Mouse (Mus musculus) embryo, embryonic 9.5 days (tissue): ENCODE results near the gene Olfr1370.
"Not testable (repeated sequence)": the region's sequence is repeated elsewhere in the genome, so short reads cannot be mapped to it uniquely, and the experiment has no call there.

Experiments
- DNase-seq: peaks from one replicate; pipeline ENCODE4 v3.0.0-alpha.2; 2017; ENCODE audit errors: extremely low spot score

The Olfr1370 gene

GRCm38 (mm10) chr13:21074847-21075246 is at the start of gene Olfr1370:
Gene Olfr1370, minus strand, starts transcription at chr13:21074947.
- DNase-seq: no peak

GRCm38 (mm10) chr13:21114121-21114520 is 39.4 kb upstream of the Olfr1370 start:
- DNase-seq: no peak

DNA sequence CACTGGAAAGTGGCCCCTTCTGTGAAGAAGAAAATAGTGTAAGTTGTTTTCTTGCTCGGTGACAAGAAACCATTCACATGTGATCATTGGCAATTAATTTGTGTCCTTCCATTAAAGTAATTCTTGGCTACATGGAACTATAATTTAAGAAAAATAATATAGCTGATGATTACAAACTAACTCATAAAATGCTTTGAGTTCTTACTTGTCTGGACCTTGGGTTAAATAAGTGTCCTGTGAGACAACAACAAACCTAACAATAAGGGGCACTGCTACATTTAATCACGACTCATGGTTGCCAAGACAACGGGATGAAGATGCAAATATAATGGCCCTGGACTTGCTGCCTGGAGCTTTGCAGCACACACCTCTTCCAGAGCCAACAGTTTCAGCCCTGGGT is 36.4 kb upstream of the Olfr1370 start, which contains the start of gene Olfr1369-ps1:
Olfr1369-ps1 (plus strand) TSS at position 301 of the 400 bp plus-strand sequence.
- DNase-seq: not testable (repeated sequence)

- no peak for DNase-seq
Measured at GRCm38 (mm10) chr13:21110441-21110840, 35.7 kb upstream of the Olfr1370 start.

DNA sequence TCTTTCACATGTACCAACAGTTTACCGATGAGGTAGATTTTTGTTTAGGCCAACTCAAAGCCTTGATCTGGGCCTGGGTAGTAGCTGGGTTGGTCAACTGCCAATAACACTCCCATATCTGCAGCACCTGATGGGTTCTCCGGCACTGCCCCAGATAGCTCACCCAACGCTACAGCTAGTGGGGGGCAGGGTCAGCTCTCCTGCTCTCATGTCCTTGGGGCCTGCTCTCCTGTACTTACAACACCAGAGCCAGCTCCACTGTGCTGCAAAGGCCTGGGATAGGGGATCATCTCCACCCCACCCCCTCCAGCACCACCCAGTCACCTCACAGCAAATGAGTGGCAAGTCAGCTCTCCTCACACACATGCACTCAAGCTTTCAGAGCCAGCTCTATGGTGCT is 35.0 kb upstream of the Olfr1370 start:
- DNase-seq: no peak

GRCm38 (mm10) chr13:21082686-21083085 is 7.9 kb upstream of the Olfr1370 start:
- no peak for DNase-seq

DNA sequence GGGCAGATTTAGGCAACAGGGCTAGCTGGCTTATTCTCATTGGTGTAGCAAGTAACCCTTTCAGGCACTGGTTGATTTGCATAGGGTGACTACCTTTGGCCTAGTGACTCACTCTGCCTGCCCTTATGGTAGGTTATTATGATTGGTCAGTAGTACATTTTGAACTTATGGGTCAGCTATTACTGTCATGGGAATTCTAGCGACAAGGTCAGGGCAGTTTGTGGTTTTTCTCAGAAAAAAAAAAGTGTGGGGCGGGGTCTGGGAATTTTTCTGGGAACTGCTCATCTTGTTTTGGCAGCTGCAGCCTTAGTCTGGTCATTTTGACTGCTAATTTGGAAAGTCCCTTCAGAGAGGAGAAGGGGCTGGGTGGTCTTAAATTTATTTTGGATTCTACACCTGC is 8.7 kb downstream of the Olfr1370 start:
- DNase-seq: no peak

DNA sequence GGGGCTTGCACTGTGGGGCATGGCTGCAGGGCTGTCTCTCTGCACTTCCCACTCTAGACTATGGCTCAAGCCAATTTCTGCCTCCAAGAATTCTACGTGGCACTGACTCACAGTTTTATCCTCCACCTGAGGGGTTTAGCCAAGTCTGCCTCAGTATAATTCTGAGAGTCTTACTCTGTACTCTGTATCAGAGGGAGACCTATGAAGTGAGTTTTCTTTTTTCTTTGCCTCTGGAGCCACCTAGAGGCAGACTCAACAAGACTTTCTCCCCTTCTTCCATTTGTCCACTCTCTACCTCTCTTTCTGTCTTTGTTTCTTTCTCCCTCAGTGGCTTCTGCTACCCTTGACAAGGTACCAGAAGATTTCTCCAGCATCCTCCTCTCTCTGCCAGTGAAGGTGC is 24.6 kb downstream of the Olfr1370 start:
- no peak for DNase-seq

GRCm38 (mm10) chr13:21040589-21041199 is 34.1 kb downstream of the Olfr1370 start:
- DNase-seq: no peak

GRCm38 (mm10) chr13:21035981-21036380 is 38.8 kb downstream of the Olfr1370 start:
- no peak for DNase-seq

- DNase-seq: no peak
Measured at GRCm38 (mm10) chr13:21035011-21035410, 39.7 kb downstream of the Olfr1370 start.

DNA sequence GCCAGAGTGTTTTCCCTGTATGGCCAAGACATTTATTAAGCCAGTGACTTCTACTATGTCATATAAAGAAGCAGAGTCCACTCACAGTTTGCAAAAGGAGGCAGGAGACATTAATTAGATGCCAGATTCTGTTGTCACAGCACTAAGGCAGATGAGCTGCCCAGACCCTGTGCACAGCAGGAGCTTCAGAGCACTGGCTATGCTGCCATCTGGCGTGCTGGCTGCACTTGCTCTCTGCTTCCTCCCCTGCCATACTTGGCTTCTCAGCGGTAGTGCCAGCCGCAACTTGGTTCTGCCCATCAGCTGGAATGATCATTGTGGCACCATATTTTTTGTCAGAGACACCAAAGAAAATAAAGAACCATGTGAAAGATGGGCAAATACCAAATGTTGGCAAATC is 41.6 kb downstream of the Olfr1370 start:
- no peak for DNase-seq

DNA sequence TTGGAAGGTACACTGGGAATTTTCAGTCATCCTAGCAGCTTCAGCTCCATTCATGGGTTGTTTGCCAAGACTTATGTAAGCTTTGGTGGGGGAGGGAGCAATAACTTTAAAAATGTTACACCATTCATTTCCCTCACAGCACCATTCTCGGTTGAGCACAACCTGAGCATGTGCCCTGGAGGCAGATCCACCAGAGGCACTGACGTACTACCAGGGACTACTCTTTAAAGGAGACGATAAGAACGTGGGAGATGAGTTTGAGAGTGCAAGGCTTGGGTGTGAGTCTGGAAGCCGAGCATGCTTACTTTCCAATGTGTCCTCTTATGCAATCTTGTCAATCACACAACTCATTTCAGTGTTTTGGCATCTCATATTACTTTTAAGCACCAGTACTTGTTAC is 49.9 kb downstream of the Olfr1370 start:
- no peak for DNase-seq
